Mouse (Mus musculus): ENCODE measurements at regions not wholly inside any gene's neighbourhood (a gene's known extent, or its start where the extent isn't known, plus 50 kb on each side); places are given as distances from the start of the nearest gene placed in this dataset.

- DNase-seq (ENCODE audit: low read depth in 2 of 2, low spot score in 2 of 2), result no peak
These were observed 87.5 kb upstream of the Sulf2 start for GRCm38 (mm10) chr2:166242786-166243521.

GRCm38 (mm10) chr2:166241310-166241709 lies 85.8 kb upstream of the Sulf2 start:
- DNase-seq (ENCODE audit: low read depth in 2 of 2, low spot score in 2 of 2), result no peak

- no peak for DNase-seq (ENCODE audit: low read depth in 2 of 2, low spot score in 2 of 2)
These were observed 84.6 kb upstream of the Sulf2 start for GRCm38 (mm10) chr2:166240056-166240455.

- DNase-seq (ENCODE audit: low read depth in 2 of 2, low spot score in 2 of 2), result no peak
These were observed 82.2 kb upstream of the Sulf2 start for GRCm38 (mm10) chr2:166237554-166238269.

GRCm38 (mm10) chr2:166236102-166236501 lies 80.6 kb upstream of the Sulf2 start:
- DNase-seq (ENCODE audit: low read depth in 2 of 2, low spot score in 2 of 2), result no peak

- no peak for DNase-seq (ENCODE audit: low read depth in 2 of 2, low spot score in 2 of 2)
These were observed 79.2 kb upstream of the Sulf2 start for GRCm38 (mm10) chr2:166234579-166235212.

- DNase-seq (ENCODE audit: low read depth in 2 of 2, low spot score in 2 of 2), result no peak
These were observed 77.8 kb upstream of the Sulf2 start for GRCm38 (mm10) chr2:166233246-166233645.

GRCm38 (mm10) chr2:166232376-166232775 lies 76.9 kb upstream of the Sulf2 start:
- no peak for DNase-seq (ENCODE audit: low read depth in 2 of 2, low spot score in 2 of 2)

GRCm38 (mm10) chr2:166230617-166231016 lies 75.2 kb upstream of the Sulf2 start:
- DNase-seq (ENCODE audit: low read depth in 2 of 2, low spot score in 2 of 2), result no peak

- DNase-seq (ENCODE audit: low read depth in 2 of 2, low spot score in 2 of 2), result no peak
These were observed 72.9 kb upstream of the Sulf2 start for GRCm38 (mm10) chr2:166228356-166228755.

- no peak for DNase-seq (ENCODE audit: low read depth in 2 of 2, low spot score in 2 of 2)
These were observed 72.0 kb upstream of the Sulf2 start for GRCm38 (mm10) chr2:166227496-166227895.

- no peak for DNase-seq (ENCODE audit: low read depth in 2 of 2, low spot score in 2 of 2)
These were observed 71.5 kb upstream of the Sulf2 start for GRCm38 (mm10) chr2:166226929-166227328.

GRCm38 (mm10) chr2:166226331-166226730 lies 70.9 kb upstream of the Sulf2 start:
- no peak for DNase-seq (ENCODE audit: low read depth in 2 of 2, low spot score in 2 of 2)

GRCm38 (mm10) chr2:166225354-166225753 lies 69.9 kb upstream of the Sulf2 start:
- DNase-seq (ENCODE audit: low read depth in 2 of 2, low spot score in 2 of 2), result no peak

- no peak for DNase-seq (ENCODE audit: low read depth in 2 of 2, low spot score in 2 of 2)
These were observed 63.3 kb upstream of the Sulf2 start for GRCm38 (mm10) chr2:166218783-166219182.

GRCm38 (mm10) chr2:166216512-166216865 lies 61.0 kb upstream of the Sulf2 start:
- no peak for DNase-seq (ENCODE audit: low read depth in 2 of 2, low spot score in 2 of 2)

GRCm38 (mm10) chr2:166215610-166216511 lies 60.4 kb upstream of the Sulf2 start:
- no peak for DNase-seq (ENCODE audit: low read depth in 2 of 2, low spot score in 2 of 2)

GRCm38 (mm10) chr2:166215191-166215590 lies 59.7 kb upstream of the Sulf2 start:
- no peak for DNase-seq (ENCODE audit: low read depth in 2 of 2, low spot score in 2 of 2)

GRCm38 (mm10) chr2:166207145-166207508 lies 51.7 kb upstream of the Sulf2 start:
- DNase-seq (ENCODE audit: low read depth in 2 of 2, low spot score in 2 of 2), result no peak

- no peak for DNase-seq (ENCODE audit: low read depth in 2 of 2, low spot score in 2 of 2)
These were observed 51.1 kb upstream of the Sulf2 start for GRCm38 (mm10) chr2:166206396-166207144.

Measured in CD8-positive naive resting alpha-beta T cell, adult 2 months (primary cell).